Mouse (Mus musculus) forebrain, postnatal 0 days (tissue): ENCODE measurements around the gene Mrvi1. TPM values are rescaled to one million over a fixed set of nuclear protein-coding genes. Genes with fewer than 3 reads are reported as not detected.

Experiments used
- ATAC-seq: fragments of 200-750 bp; cut with Nextera tagmentation; 2 replicates; pipeline ENCODE4 v1.8.0; 2017; ENCODE audit warnings: mild to moderate bottlenecking, moderate library complexity
- DNase-seq: peaks from one replicate; pipeline ENCODE4 v3.0.0-alpha.2; 2015
- H3K27ac ChIP-seq: fragments of 300-500 bp; sonication (generic); 2 replicates; pipeline ENCODE4 v1.5.1; 2014; ENCODE audit warnings: low read depth, mild to moderate bottlenecking, antibody characterized with exemption, low read length, moderate library complexity, mixed read lengths
- H3K27me3 ChIP-seq: fragments of 300-500 bp; sonication (generic); 2 replicates; pipeline ENCODE4 v1.6.1; 2014; ENCODE audit warnings: mild to moderate bottlenecking, low read length, mixed read lengths; ENCODE audit not compliant: insufficient read depth
- H3K36me3 ChIP-seq: fragments of 300-500 bp; sonication (generic); 2 replicates; pipeline ENCODE4 v1.6.1; 2014; ENCODE audit warnings: mild to moderate bottlenecking, moderate library complexity; ENCODE audit not compliant: insufficient read depth
- H3K4me1 ChIP-seq: fragments of 300-500 bp; sonication (generic); 2 replicates; pipeline ENCODE4 v1.6.1; 2014; ENCODE audit warnings: antibody characterized with exemption; ENCODE audit not compliant: insufficient read depth
- H3K4me2 ChIP-seq: fragments of 300-500 bp; sonication (generic); 2 replicates; pipeline ENCODE4 v1.6.1; 2014; ENCODE audit warnings: low read depth, mild to moderate bottlenecking, moderate library complexity
- H3K4me3 ChIP-seq: fragments of 300-500 bp; sonication (generic); 2 replicates; pipeline ENCODE4 v1.5.1; 2014; ENCODE audit warnings: low read depth, low read length, mixed read lengths
- H3K9ac ChIP-seq: fragments of 300-500 bp; sonication (generic); 2 replicates; pipeline ENCODE4 v1.6.1; 2014; ENCODE audit warnings: mild to moderate bottlenecking
- H3K9me3 ChIP-seq: fragments of 300-500 bp; sonication (generic); 2 replicates; pipeline ENCODE4 v1.6.1; 2016; ENCODE audit warnings: low read length
- CTCF ChIP-seq: sonication (generic); IDR thresholded peaks from 2 replicates; pipeline ENCODE4 v1.5.1; 2016; ENCODE audit warnings: antibody characterized with exemption, control low read depth, low read depth
- WGBS: fragments of 180-500 bp; shearing (Covaris S2); extraction: QIAGEN DNeasy Blood & Tissue Kit; methylation state at CpG from one replicate; pipeline ENCODE4 v1.1.7; 2014; 5-methylcytosine and 5-hydroxymethylcytosine counted together
- polyA plus RNA-seq: library from polyadenylated mRNA; unstranded; fragments of >200 nt; fragmentation: Nextera tagmentation; extraction: Ambion mirVana; gene quantifications from 2 replicates; pipeline ENCODE4 v1.2.1, GENCODE M21; 2015
- total RNA-seq: library from RNA; depleted of rRNA; stranded (reverse); fragments of >200 nt; gene quantifications from 2 replicates; pipeline ENCODE4 v1.2.3, GENCODE M21; 2014

The Mrvi1 gene
- total and polyA plus RNA-seq, 2 experiments from 2014 or later = 0.44 to 2.7 TPM

- WGBS = 93% methylated on average over 6 of the region's 6 CpGs
- Histone ChIP-seq H3K4me2 (no peak overlapping the region), H3K9ac (no peak overlapping the region), H3K4me3 (no peak overlapping the region), H3K27me3 (no peaks in the 10 kb centered on the region), H3K9me3 (no peaks in the 10 kb centered on the region), H3K27ac (no peak overlapping the region), H3K4me1 (no peaks in the 10 kb centered on the region), H3K36me3 (no peaks in the 10 kb centered on the region)
- DNase-seq (no peak), ATAC-seq (no peak)
- TF ChIP-seq CTCF = no peak
These were observed 46.2 kb downstream of the Mrvi1 start for GRCm38 (mm10) chr7:110935815-110936762.

- DNase-seq (peak; percentile 4), ATAC-seq (peak; percentile 40; the same call in 1 of the 2 replicates)
- H3K9me3 ChIP-seq = no peaks in the 10 kb centered on the region
- H3K27ac ChIP-seq = no peak overlapping the region
- no peak overlapping the region for H3K9ac ChIP-seq
- no peaks in the 10 kb centered on the region for H3K4me1 ChIP-seq
- H3K36me3 ChIP-seq = no peaks in the 10 kb centered on the region
- H3K4me2 ChIP-seq = no peak overlapping the region
- TF ChIP-seq CTCF = no peak
- WGBS = 47% methylated on average over 2 of the region's 2 CpGs
- H3K4me3 ChIP-seq = no peak overlapping the region
- H3K27me3 ChIP-seq = no peaks in the 10 kb centered on the region
These were observed 48.3 kb downstream of the Mrvi1 start for GRCm38 (mm10) chr7:110933999-110934398.

GRCm38 (mm10) chr7:110933329-110933728 is 48.9 kb downstream of the Mrvi1 start:
- H3K4me2 ChIP-seq = no peak overlapping the region
- no peaks in the 10 kb centered on the region for H3K27me3 ChIP-seq
- H3K9me3 ChIP-seq = no peaks in the 10 kb centered on the region
- ATAC-seq (peak; percentile 25; the same call in 1 of the 2 replicates), DNase-seq (no peak)
- H3K4me3 ChIP-seq = no peak overlapping the region
- no peak overlapping the region for H3K9ac ChIP-seq
- WGBS = 89% methylated on average over 3 of the region's 3 CpGs
- H3K36me3 ChIP-seq = no peaks in the 10 kb centered on the region
- H3K4me1 ChIP-seq = no peaks in the 10 kb centered on the region
- no peak for TF ChIP-seq CTCF
- no peak overlapping the region for H3K27ac ChIP-seq

GRCm38 (mm10) chr7:110930118-110930854 is 52.0 kb downstream of the Mrvi1 start:
- H3K27ac ChIP-seq = no peak overlapping the region
- no peak overlapping the region for H3K4me3 ChIP-seq
- H3K36me3 ChIP-seq = no peaks in the 10 kb centered on the region
- H3K9ac ChIP-seq = no peak overlapping the region
- H3K4me2 ChIP-seq = no peak overlapping the region
- 25% methylated on average over 3 of the region's 3 CpGs for WGBS
- ATAC-seq (peak; percentile 62), DNase-seq (peak; percentile 46)
- TF ChIP-seq CTCF = peak; percentile 71
- no peaks in the 10 kb centered on the region for H3K4me1 ChIP-seq
- H3K9me3 ChIP-seq = no peaks in the 10 kb centered on the region
- no peaks in the 10 kb centered on the region for H3K27me3 ChIP-seq

GRCm38 (mm10) chr7:110926562-110926961 is 55.7 kb downstream of the Mrvi1 start:
- no peaks in the 10 kb centered on the region for H3K27me3 ChIP-seq
- no peak overlapping the region for H3K4me3 ChIP-seq
- DNase-seq (no peak), ATAC-seq (no peak)
- 87% methylated on average over 4 of the region's 4 CpGs for WGBS
- H3K9me3 ChIP-seq = no peaks in the 10 kb centered on the region
- no peak overlapping the region for H3K9ac ChIP-seq
- H3K4me1 ChIP-seq = no peaks in the 10 kb centered on the region
- H3K4me2 ChIP-seq = no peak overlapping the region
- H3K36me3 ChIP-seq = no peaks in the 10 kb centered on the region
- TF ChIP-seq CTCF = no peak
- H3K27ac ChIP-seq = no peak overlapping the region

- Histone ChIP-seq H3K36me3 (no peaks in the 10 kb centered on the region), H3K9ac (no peak overlapping the region), H3K27me3 (no peaks in the 10 kb centered on the region), H3K4me2 (no peak overlapping the region), H3K27ac (no peak overlapping the region), H3K9me3 (no peaks in the 10 kb centered on the region), H3K4me3 (no peak overlapping the region), H3K4me1 (no peaks in the 10 kb centered on the region)
- DNase-seq = no peak
- TF ChIP-seq CTCF = no peak
- ATAC-seq = no peak
- 80% methylated on average over 19 of the region's 19 CpGs for WGBS
These were observed 61.7 kb downstream of the Mrvi1 start for GRCm38 (mm10) chr7:110920331-110921261.
